ENCODE assay signal across 16 mouse cellular contexts in genomic region chr4:140154899-140155463, GRCm38 (mm10).
DNase-seq lines count a peak whose midpoint lies in the region; ATAC-seq lines count a peak whose summit lies in the region.
"Had no signal": no experiment of that assay in that cellular context is flagged by ENCODE, and none has a peak within 500 bp of the region (broad histone marks: within the 10 kb centered on the region; RNA-seq: fewer than 3 reads in every experiment).

No protein-coding gene starts in this region.

- ATAC-seq in hindbrain, embryonic 12.5 days (ENCODE audit: low FRiP score): peak; percentile 41
- ATAC-seq in midbrain, embryonic 14.5 days (ENCODE audit: low FRiP score, low TSS enrichment): peak; percentile 64
- ATAC-seq: intestine, embryonic 16.5 days; liver, postnatal 0 days; Patski had no signal

- H3K4me1 ChIP-seq in forebrain, embryonic 10.5 days: peaks cover 36% of the 10 kb centered on the region
- H3K4me1 ChIP-seq in hindbrain, embryonic 12.5 days: peaks cover 26% of the 10 kb centered on the region
- H3K4me1 ChIP-seq in midbrain, embryonic 14.5 days (ENCODE audit: control insufficient read depth, insufficient read depth, low read length): peaks cover 23% of the 10 kb centered on the region
- H3K4me1 ChIP-seq: limb, embryonic 13.5 days had no signal

- H3K27ac ChIP-seq in forebrain, embryonic 10.5 days: peak overlapping the region; percentile 84
- H3K27ac ChIP-seq in hindbrain, embryonic 12.5 days: peak overlapping the region; percentile 60
- peak overlapping the region; percentile 73 for H3K27ac ChIP-seq in midbrain, embryonic 14.5 days (replicated peaks; ENCODE audit: low read depth, low read length)
- H3K27ac ChIP-seq: embryonic facial prominence, embryonic 12.5 days; limb, embryonic 13.5 days; macrophage had no signal

- no peak overlapping the region for H3K4me3 ChIP-seq in forebrain, embryonic 10.5 days
- no peak overlapping the region for H3K4me3 ChIP-seq in hindbrain, embryonic 12.5 days
- H3K4me3 ChIP-seq in midbrain, embryonic 14.5 days (replicated peaks; ENCODE audit: low read depth, low read length): no peak overlapping the region
- H3K4me3 ChIP-seq: embryonic facial prominence, embryonic 12.5 days; limb, embryonic 13.5 days had no signal

- no peaks in the 10 kb centered on the region for H3K27me3 ChIP-seq in forebrain, embryonic 10.5 days (ENCODE audit: poor library complexity, severe bottlenecking)
- H3K27me3 ChIP-seq in hindbrain, embryonic 12.5 days: 0 out of 2 replicates have a peak, but pooled peaks cover 2% of the 10 kb centered on the region
- no peaks in the 10 kb centered on the region for H3K27me3 ChIP-seq in midbrain, embryonic 14.5 days (ENCODE audit: control insufficient read depth, insufficient read depth, low read length)
- H3K27me3 ChIP-seq: embryonic facial prominence, embryonic 12.5 days; limb, embryonic 13.5 days; Patski had no signal

- peak; percentile 44 for DNase-seq in cerebellum, postnatal 14 days
- no peak for DNase-seq in cerebellum, adult 8-10 months
- no peak for DNase-seq in forebrain, embryonic 10.5 days (ENCODE audit: extremely low spot score, low spot score)
- peak; percentile 67 for DNase-seq in midbrain, embryonic 14.5 days
- DNase-seq in kidney, postnatal 10 days: no peak
- DNase-seq in natural killer cell, adult 2 months (ENCODE audit: low spot score in 2 of 2): no peak
- DNase-seq in spleen, postnatal 36 days (ENCODE audit: low spot score in 2 of 2): no peak
- DNase-seq: cerebellum, adult 2 months; kidney, postnatal 25 days; liver, postnatal 0 days had no signal

- no peaks in the 10 kb centered on the region for H3K36me3 ChIP-seq in forebrain, embryonic 10.5 days (replicated peaks)
- H3K36me3 ChIP-seq in hindbrain, embryonic 12.5 days: no peaks in the 10 kb centered on the region
- H3K36me3 ChIP-seq in midbrain, embryonic 14.5 days (ENCODE audit: control insufficient read depth, insufficient read depth, low read length): no peaks in the 10 kb centered on the region
- H3K36me3 ChIP-seq: embryonic facial prominence, embryonic 12.5 days; limb, embryonic 13.5 days had no signal

- no peak overlapping the region for H3K4me2 ChIP-seq in hindbrain, embryonic 12.5 days (replicated peaks)
- no peak overlapping the region for H3K4me2 ChIP-seq in midbrain, embryonic 14.5 days (ENCODE audit: low read length)
- H3K4me2 ChIP-seq: embryonic facial prominence, embryonic 12.5 days; limb, embryonic 13.5 days had no signal

- no peaks in the 10 kb centered on the region for H3K9me3 ChIP-seq in forebrain, embryonic 10.5 days
- no peaks in the 10 kb centered on the region for H3K9me3 ChIP-seq in hindbrain, embryonic 12.5 days (replicated peaks)
- no peaks in the 10 kb centered on the region for H3K9me3 ChIP-seq in midbrain, embryonic 14.5 days (ENCODE audit: control insufficient read depth, low read length)
- H3K9me3 ChIP-seq: embryonic facial prominence, embryonic 12.5 days; limb, embryonic 13.5 days had no signal

- WGBS in forebrain, embryonic 10.5 days: 62% methylated on average over 5 of the region's 5 CpGs
- WGBS in hindbrain, embryonic 12.5 days: 38% methylated on average over 5 of the region's 5 CpGs
- WGBS in midbrain, embryonic 14.5 days: 45% methylated on average over 5 of the region's 5 CpGs

- no peak overlapping the region for H3K9ac ChIP-seq in hindbrain, embryonic 12.5 days
- no peak overlapping the region for H3K9ac ChIP-seq in midbrain, embryonic 14.5 days (replicated peaks; ENCODE audit: low read length)
- H3K9ac ChIP-seq: embryonic facial prominence, embryonic 12.5 days; limb, embryonic 13.5 days; liver, postnatal 0 days had no signal

Comparison
In these comparisons a context has a peak if more than half of its experiments do, and no peak if none do; other contexts are left out.
1. DNase-seq: peak in cerebellum, postnatal 14 days (2 of 2) and midbrain, embryonic 14.5 days (single experiment); none in cerebellum, adult 8-10 months (single experiment), forebrain, embryonic 10.5 days (single experiment), kidney, postnatal 10 days (single experiment), natural killer cell, adult 2 months (0 of 2) and spleen, postnatal 36 days (0 of 2).
2. Peak in every context shown above with its lines, with median percentiles within 50 percentile points of each other: H3K27ac ChIP-seq.